Mouse (Mus musculus): ENCODE data around the gene Actr1a. TPM values are rescaled to one million over a fixed set of nuclear protein-coding genes. Genes with fewer than 3 reads are reported as not detected.

The Actr1a gene
- polyA plus RNA-seq, 1 experiment from 2014 or later = 119 TPM

DNA sequence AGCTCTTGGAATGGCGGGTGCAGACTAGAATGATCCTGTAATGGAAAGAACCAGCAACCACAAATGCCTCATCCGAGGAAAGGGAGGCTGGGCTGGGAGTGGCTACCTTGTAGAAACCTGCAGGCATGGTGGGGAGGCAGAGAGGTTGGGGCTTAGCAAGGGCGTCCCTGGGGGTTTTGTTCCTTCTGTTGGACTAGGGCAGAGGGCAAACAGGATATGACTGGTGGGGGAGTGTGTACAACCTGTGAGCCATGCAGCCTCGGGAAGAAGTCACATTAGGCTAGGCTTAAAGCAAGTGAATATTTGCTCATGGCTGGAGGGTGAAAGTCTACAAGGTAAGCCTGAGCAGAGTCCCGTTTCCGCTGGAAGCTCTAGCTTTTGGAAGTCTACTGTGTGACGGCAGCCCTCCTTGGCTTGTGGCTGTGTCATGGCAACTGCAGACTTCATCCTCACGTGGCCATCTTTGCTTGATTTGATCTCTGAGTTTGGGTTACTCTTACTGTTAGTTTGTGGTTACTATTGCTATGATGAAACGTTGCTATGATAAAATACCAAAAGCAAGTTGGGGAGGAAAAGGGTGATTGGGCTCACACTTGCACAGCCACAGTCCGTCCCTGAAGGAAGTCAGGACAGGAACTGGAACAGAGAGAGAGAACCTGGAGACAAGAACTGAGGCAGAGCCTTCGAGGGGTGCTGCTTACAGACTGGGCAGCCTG, 32.1 kb downstream of the Actr1a start:
- 85% methylated on average over 11 of the region's 11 CpGs for WGBS
- H3K4me3 ChIP-seq (ENCODE audit: low read length) = no peak overlapping the region

DNA sequence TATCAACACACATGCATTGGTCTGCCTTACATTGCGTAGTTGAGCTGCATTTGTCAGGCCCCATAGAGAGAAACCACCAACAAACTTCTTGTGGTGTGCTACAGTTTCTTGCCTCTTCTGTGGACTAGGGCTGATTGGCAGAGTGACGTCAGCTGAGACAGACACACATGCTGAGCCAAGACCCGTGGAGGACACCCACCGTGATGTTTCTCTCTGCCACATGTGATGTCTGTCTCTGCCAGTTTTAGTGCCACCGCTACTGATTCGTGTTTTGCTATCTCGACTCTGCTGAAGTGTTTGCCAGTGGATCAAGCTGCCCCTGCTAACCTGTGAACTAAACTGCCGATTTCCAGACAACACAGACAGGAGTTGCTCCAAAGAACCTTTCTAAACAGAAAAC, 33.4 kb downstream of the Actr1a start:
- no peak overlapping the region for H3K4me2 ChIP-seq (ENCODE audit: low read depth, low read length)

More for the DNA sequence above, 32.1 kb downstream of the Actr1a start:
- ATAC-seq = no peak
- Histone ChIP-seq H3K4me2 (ENCODE audit: low read depth, low read length) (no peak overlapping the region), H3K9me3 (ENCODE audit: control insufficient read depth, low read length) (no peaks in the 10 kb centered on the region), H3K27me3 (replicated peaks; ENCODE audit: control insufficient read depth, insufficient read depth, low read length) (no peaks in the 10 kb centered on the region), H3K27ac (ENCODE audit: low read length) (no peak overlapping the region), H3K9ac (ENCODE audit: low read depth, low read length) (no peak overlapping the region), H3K36me3 (ENCODE audit: control insufficient read depth, insufficient read depth, low read length) (no peaks in the 10 kb centered on the region), H3K4me1 (ENCODE audit: control insufficient read depth, insufficient read depth, low read length) (no peaks in the 10 kb centered on the region; the same call in 1 of the 2 replicates)

DNA sequence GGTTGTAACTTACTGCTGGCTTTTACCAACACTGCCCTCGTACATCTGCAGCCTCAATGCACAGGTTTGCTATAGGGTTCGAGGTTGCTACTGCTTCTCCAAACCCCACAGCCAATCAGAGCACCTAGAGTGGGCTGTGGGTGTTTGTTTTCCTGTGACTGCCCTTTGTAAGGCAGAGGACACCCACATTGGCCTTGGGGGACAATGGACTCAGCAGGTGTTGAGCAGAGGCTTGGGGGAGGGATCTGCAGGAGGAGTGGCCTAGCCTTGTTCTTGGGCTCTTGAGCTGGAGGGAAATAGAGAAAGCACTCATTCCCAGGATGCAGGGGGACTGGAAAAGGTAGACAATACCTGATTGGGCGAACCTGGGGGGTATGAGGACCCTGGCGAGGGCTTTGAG, 37.2 kb downstream of the Actr1a start:
- peak overlapping the region; percentile 60; the same call in 1 of the 2 replicates for H3K4me3 ChIP-seq (ENCODE audit: low read length)
- peak overlapping the region; percentile 71 for H3K4me2 ChIP-seq (ENCODE audit: low read depth, low read length)
- H3K9me3 ChIP-seq (ENCODE audit: control insufficient read depth, low read length) = no peaks in the 10 kb centered on the region
- WGBS = 59% methylated on average over 4 of the region's 4 CpGs
- peaks cover 5% of the 10 kb centered on the region; the same call in 1 of the 2 replicates for H3K4me1 ChIP-seq (ENCODE audit: control insufficient read depth, insufficient read depth, low read length)
- H3K36me3 ChIP-seq (ENCODE audit: control insufficient read depth, insufficient read depth, low read length) = no peaks in the 10 kb centered on the region
- H3K27ac ChIP-seq (ENCODE audit: low read length) = peak overlapping the region; percentile 66
- no peaks in the 10 kb centered on the region for H3K27me3 ChIP-seq (replicated peaks; ENCODE audit: control insufficient read depth, insufficient read depth, low read length)
- H3K9ac ChIP-seq (ENCODE audit: low read depth, low read length) = peak overlapping the region; percentile 73
- peak; percentile 34 for ATAC-seq

More for the DNA sequence above, 33.4 kb downstream of the Actr1a start:
- peaks cover 5% of the 10 kb centered on the region; the same call in 1 of the 2 replicates for H3K4me1 ChIP-seq (ENCODE audit: control insufficient read depth, insufficient read depth, low read length)
- H3K36me3 ChIP-seq (ENCODE audit: control insufficient read depth, insufficient read depth, low read length) = no peaks in the 10 kb centered on the region
- H3K27me3 ChIP-seq (replicated peaks; ENCODE audit: control insufficient read depth, insufficient read depth, low read length) = no peaks in the 10 kb centered on the region
- no peak overlapping the region for H3K9ac ChIP-seq (ENCODE audit: low read depth, low read length)
- no peaks in the 10 kb centered on the region for H3K9me3 ChIP-seq (ENCODE audit: control insufficient read depth, low read length)
- 85% methylated on average over 8 of the region's 8 CpGs for WGBS
- no peak for ATAC-seq
- H3K27ac ChIP-seq (ENCODE audit: low read length) = no peak overlapping the region
- H3K4me3 ChIP-seq (ENCODE audit: low read length) = no peak overlapping the region

DNA sequence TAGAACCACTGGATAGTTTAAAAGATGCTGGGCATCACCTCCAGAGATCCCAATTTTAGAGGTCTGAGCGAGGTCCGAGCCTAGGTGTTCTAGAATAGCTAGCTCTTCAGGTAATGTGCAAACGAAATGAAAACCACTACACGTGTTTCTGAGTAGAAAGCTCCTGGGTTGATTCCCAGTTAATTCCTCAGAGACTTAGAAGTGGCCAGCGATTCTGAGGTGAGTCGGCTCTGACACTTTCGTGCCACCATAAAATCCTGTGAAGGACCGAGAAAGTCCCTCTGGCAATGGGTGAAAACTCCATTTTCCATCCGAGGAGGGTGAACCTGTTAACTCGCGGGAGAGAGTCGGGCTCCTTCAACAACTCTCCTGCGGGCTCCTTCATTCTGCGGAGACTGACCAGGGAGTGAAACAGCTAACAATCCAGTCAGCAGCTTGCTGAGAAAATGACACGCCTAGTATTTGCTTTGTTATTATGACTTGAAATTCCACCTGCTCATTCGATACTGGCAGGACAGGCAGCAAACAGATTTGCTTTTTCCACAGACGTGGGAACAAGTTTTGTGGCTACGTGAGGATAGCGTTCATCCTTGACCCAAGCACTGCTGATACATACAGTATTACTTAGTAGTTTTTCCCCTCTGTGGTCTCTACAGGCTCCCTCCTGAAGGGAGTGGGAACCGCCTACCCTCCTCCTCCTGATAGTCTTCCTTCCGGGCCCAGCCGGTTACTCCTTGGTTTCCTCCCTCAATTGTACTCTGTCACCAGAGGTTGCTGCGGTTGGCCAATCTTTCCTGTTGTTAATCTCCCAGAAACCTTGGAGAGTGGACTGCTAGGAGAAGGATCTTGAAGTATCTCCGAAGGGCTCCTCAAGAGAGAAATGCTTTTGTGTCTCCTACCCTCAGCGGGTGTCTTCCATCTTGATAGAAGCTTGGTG, 37.9 kb downstream of the Actr1a start:
- H3K4me1 ChIP-seq (ENCODE audit: control insufficient read depth, insufficient read depth, low read length) = peaks cover 5% of the 10 kb centered on the region; the same call in 1 of the 2 replicates
- H3K9me3 ChIP-seq (ENCODE audit: control insufficient read depth, low read length) = no peaks in the 10 kb centered on the region
- no peaks in the 10 kb centered on the region for H3K27me3 ChIP-seq (replicated peaks; ENCODE audit: control insufficient read depth, insufficient read depth, low read length)
- H3K4me2 ChIP-seq (ENCODE audit: low read depth, low read length) = peak overlapping the region; percentile 71
- WGBS = 17% methylated on average over 25 of the region's 25 CpGs
- no peaks in the 10 kb centered on the region for H3K36me3 ChIP-seq (ENCODE audit: control insufficient read depth, insufficient read depth, low read length)
- H3K9ac ChIP-seq (ENCODE audit: low read depth, low read length) = peak overlapping the region; percentile 73
- H3K4me3 ChIP-seq (ENCODE audit: low read length) = peak overlapping the region; percentile 60
- ATAC-seq = peak; percentile 75
- H3K27ac ChIP-seq (ENCODE audit: low read length) = peak overlapping the region; percentile 66

DNA sequence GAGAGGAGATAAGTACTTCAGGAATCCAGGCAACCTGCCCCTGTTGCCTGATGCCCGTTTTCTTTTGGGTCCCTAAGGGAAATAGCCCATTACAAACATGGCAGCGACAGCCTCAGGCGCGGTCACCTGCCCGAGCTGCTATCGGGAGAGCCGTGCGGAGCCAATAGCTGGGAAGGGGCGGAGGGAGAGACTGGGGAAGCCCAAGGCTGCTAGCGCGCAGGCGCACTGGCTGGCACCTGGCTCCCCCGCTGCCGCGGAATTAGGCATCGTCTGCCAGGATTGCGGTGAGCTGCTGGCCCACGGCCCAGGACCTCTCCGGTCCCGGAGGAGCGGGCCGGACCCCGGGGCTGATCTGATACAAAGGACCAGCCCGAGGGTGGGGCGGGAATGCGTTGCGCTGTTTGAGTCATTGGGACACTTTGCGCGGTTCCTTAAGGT, 38.8 kb downstream of the Actr1a start:
- peak; percentile 88 for ATAC-seq
- peak overlapping the region; percentile 60 for H3K4me3 ChIP-seq (ENCODE audit: low read length)
- H3K4me1 ChIP-seq (ENCODE audit: control insufficient read depth, insufficient read depth, low read length) = peaks cover 5% of the 10 kb centered on the region; the same call in 1 of the 2 replicates
- no peaks in the 10 kb centered on the region for H3K36me3 ChIP-seq (ENCODE audit: control insufficient read depth, insufficient read depth, low read length)
- peak overlapping the region; percentile 71 for H3K4me2 ChIP-seq (ENCODE audit: low read depth, low read length)
- H3K9ac ChIP-seq (ENCODE audit: low read depth, low read length) = peak overlapping the region; percentile 73
- H3K27me3 ChIP-seq (replicated peaks; ENCODE audit: control insufficient read depth, insufficient read depth, low read length) = no peaks in the 10 kb centered on the region
- no peaks in the 10 kb centered on the region for H3K9me3 ChIP-seq (ENCODE audit: control insufficient read depth, low read length)
- peak overlapping the region; percentile 66; the same call in 1 of the 2 replicates for H3K27ac ChIP-seq (ENCODE audit: low read length)
- under 1% methylated on average over 29 of the region's 29 CpGs for WGBS

DNA sequence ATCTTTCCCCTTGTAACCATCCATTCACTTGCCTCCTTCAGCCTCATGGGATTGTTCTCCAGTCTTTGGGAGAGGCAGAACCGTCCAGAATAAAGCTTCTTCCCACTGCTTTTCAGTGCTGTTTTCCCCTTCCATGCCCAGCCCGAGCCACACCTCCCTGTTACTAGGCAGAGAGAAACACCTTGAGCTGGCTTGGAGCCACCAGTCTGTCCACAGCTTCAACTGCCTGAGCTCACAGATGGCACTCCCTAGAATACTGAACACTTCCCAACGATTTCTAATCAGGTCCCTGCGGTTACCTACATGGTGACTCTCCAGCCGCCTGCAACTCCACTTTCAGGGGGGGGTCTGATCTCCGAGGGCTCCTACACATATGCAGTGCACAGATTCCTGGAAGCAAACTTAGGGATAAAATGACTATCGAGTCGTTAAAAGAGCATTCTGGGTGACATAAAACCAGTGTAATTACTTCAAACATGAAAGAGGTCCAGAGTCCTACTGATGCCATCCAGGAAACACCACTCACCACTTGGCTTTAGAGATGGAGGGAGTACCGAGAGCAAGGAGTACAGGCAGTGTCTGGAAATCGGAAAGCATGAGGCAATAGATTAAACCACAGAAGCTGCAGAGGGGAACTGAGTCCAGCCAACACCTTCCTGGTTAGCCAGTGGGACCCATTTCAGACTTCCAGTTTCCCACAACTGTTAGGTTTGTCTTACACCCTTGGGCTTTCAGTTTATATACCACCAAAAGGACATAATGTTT, 45.2 kb downstream of the Actr1a start, which contains the start of gene 2310034G01Rik:
Gene 2310034G01Rik (minus strand): TSS at position 135 of the 765 bp plus-strand sequence.
- WGBS = 56% methylated on average over 10 of the region's 10 CpGs
- no peaks in the 10 kb centered on the region for H3K9me3 ChIP-seq (ENCODE audit: control insufficient read depth, low read length)
- peak within 1 kb of the TSS; percentile 82 for H3K9ac ChIP-seq (ENCODE audit: low read depth, low read length)
- H3K36me3 ChIP-seq (ENCODE audit: control insufficient read depth, insufficient read depth, low read length) = no peaks in the 10 kb centered on the region
- ATAC-seq = no peak
- no peaks in the 10 kb centered on the region for H3K27me3 ChIP-seq (replicated peaks; ENCODE audit: control insufficient read depth, insufficient read depth, low read length)
- peak within 1 kb of the TSS; percentile 86 for H3K4me2 ChIP-seq (ENCODE audit: low read depth, low read length)
- peaks cover 12% of the 10 kb centered on the region for H3K4me1 ChIP-seq (ENCODE audit: control insufficient read depth, insufficient read depth, low read length)
- H3K4me3 ChIP-seq (ENCODE audit: low read length) = peak within 1 kb of the TSS; percentile 67
- peak within 1 kb of the TSS; percentile 8; the same call in 1 of the 2 replicates for H3K27ac ChIP-seq (ENCODE audit: low read length)

DNA sequence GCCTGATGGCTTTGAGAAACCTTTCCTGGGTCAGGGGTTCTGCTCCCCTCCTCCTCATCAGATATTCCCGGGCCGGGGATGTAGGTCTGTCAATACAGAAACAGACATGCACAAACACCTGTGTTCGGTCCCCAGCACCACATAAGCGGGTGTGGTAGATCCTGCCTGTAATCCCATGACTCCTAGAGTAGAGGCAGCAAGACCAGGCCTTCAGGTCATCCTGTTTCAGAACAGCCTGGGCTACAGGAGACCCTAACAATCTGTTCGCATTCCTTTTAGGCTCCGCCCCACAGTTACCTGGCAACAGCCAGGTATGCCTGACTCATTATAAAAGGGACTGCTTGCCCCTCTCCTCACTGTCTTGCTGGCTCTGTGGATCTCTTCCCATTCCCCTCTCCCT, 46.0 kb downstream of the Actr1a start:
- Histone ChIP-seq H3K9ac (ENCODE audit: low read depth, low read length) (peak overlapping the region; percentile 82; the same call in 1 of the 2 replicates), H3K4me2 (ENCODE audit: low read depth, low read length) (peak overlapping the region; percentile 86), H3K4me3 (ENCODE audit: low read length) (peak overlapping the region; percentile 67), H3K4me1 (ENCODE audit: control insufficient read depth, insufficient read depth, low read length) (peaks cover 15% of the 10 kb centered on the region), H3K9me3 (ENCODE audit: control insufficient read depth, low read length) (no peaks in the 10 kb centered on the region), H3K27ac (ENCODE audit: low read length) (no peak overlapping the region), H3K27me3 (replicated peaks; ENCODE audit: control insufficient read depth, insufficient read depth, low read length) (no peaks in the 10 kb centered on the region), H3K36me3 (ENCODE audit: control insufficient read depth, insufficient read depth, low read length) (no peaks in the 10 kb centered on the region)
- 23% methylated on average over 6 of the region's 6 CpGs for WGBS
- ATAC-seq = peak; percentile 11; the same call in 1 of the 2 replicates

DNA sequence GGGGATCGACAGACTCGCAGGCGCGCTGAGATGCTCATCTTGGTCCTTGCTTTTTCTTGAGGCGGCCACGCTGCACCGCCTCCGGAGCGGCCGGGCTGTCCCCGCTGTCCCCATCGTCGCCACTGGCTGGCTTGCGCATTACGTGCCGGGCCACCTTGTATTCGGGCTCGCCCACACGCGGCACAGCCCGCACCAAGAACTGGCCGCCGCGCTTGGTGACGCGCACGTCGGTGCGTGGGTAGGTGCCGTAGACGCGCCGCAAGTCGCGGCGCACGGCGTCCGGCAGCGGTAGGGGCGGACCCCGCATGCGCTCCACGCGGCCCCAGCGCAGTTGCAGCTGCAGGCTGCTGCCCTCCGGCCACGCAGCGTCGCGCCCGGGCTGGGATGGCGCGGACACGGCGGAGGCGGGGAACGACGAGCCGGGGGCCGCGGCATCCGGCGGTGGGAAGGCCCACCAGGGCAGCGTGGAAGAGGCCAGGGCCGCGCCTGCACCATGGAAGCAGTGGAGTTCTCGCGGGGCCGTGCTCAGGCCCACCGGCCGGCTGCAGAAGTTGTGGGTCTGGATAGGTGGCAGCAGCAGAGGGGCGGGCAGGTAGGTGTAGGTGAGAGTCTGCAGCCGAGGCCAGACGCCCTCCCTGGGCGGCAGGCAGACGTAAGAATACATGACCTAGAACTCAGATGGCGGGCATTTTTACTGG, 46.6 kb downstream of the Actr1a start:
- peak; percentile 80 for ATAC-seq
- Histone ChIP-seq H3K36me3 (ENCODE audit: control insufficient read depth, insufficient read depth, low read length) (no peaks in the 10 kb centered on the region), H3K4me3 (ENCODE audit: low read length) (peak overlapping the region; percentile 67), H3K9ac (ENCODE audit: low read depth, low read length) (peak overlapping the region; percentile 82), H3K4me2 (ENCODE audit: low read depth, low read length) (peak overlapping the region; percentile 86), H3K27ac (ENCODE audit: low read length) (peak overlapping the region; percentile 8), H3K27me3 (replicated peaks; ENCODE audit: control insufficient read depth, insufficient read depth, low read length) (no peaks in the 10 kb centered on the region), H3K4me1 (ENCODE audit: control insufficient read depth, insufficient read depth, low read length) (peaks cover 15% of the 10 kb centered on the region), H3K9me3 (ENCODE audit: control insufficient read depth, low read length) (no peaks in the 10 kb centered on the region)
- under 1% methylated on average over 78 of the region's 78 CpGs for WGBS

Data from intestine, embryonic 16.5 days (tissue).